Mouse (Mus musculus) CH12.LX (cell line): ENCODE measurements around the gene Ccer2. TPM values are rescaled to one million over a fixed set of nuclear protein-coding genes. Genes with fewer than 3 reads are reported as not detected.

Experiments used
- DNase-seq: peaks from one replicate; pipeline ENCODE4 v3.0.0-alpha.2; 2013; ENCODE audit errors: extremely low read depth
- H3K27ac ChIP-seq: 2 replicates; pipeline ENCODE4 v1.5.1; 2012; ENCODE audit warnings: low read depth, mild to moderate bottlenecking, control low read depth, moderate library complexity; ENCODE audit not compliant: insufficient read depth
- H3K27me3 ChIP-seq: replicated peaks from 2 replicates; pipeline ENCODE3; 2012; ENCODE audit warnings: inconsistent platforms
- H3K36me3 ChIP-seq, 2 experiments: replicated peaks in 1 of 2; 2 replicates each; pipeline versions ENCODE3 to v1.6.1; 2012; ENCODE audit warnings: inconsistent platforms in 1 of 2, low read length in 1 of 2, mild to moderate bottlenecking in 1 of 2, mixed read lengths in 1 of 2, moderate library complexity in 1 of 2; ENCODE audit not compliant: control insufficient read depth in 1 of 2, insufficient read depth in 1 of 2
- H3K4me1 ChIP-seq, 2 experiments: 2 replicates each; pipeline ENCODE4 v1.6.1; 2012; ENCODE audit warnings: inconsistent platforms in 1 of 2, moderate library complexity in 1 of 2; ENCODE audit not compliant: insufficient read depth in 2 of 2, control insufficient read depth in 1 of 2
- H3K4me2 ChIP-seq: 2 replicates; pipeline ENCODE4 v1.6.1; 2012; ENCODE audit warnings: low read depth, mild to moderate bottlenecking, control low read depth; ENCODE audit not compliant: poor library complexity, insufficient read depth, severe bottlenecking
- H3K4me3 ChIP-seq, 3 experiments: fragments of 150-350 bp in 1 of 3; sonication (generic) in 1 of 3; replicated peaks in 1 of 3; 2 replicates each; pipeline versions ENCODE3 to v1.5.1; 2011 to 2012; ENCODE audit warnings: low read depth in 2 of 3, low read length in 2 of 3, mild to moderate bottlenecking in 2 of 3, moderate library complexity in 2 of 3, control low read depth in 1 of 3, improper control_type of control experiment in 1 of 3, inconsistent platforms in 1 of 3, mixed read lengths in 1 of 3; ENCODE audit not compliant: poor library complexity in 1 of 3
- H3K79me2 ChIP-seq: replicated peaks from 2 replicates; pipeline ENCODE4 v1.6.1; 2012; ENCODE audit warnings: mild to moderate bottlenecking, moderate library complexity; ENCODE audit not compliant: control insufficient read depth, poor library complexity, insufficient read depth, severe bottlenecking; ENCODE audit errors: extremely low read depth
- H3K9ac ChIP-seq: 2 replicates; pipeline ENCODE4 v1.6.1; 2012; ENCODE audit warnings: low read depth, mild to moderate bottlenecking, control low read depth, moderate library complexity; ENCODE audit not compliant: insufficient read depth
- H3K9me3 ChIP-seq: replicated peaks from 2 replicates; pipeline ENCODE3; 2012; ENCODE audit warnings: low read length, inconsistent platforms, mixed read lengths
- BHLHE40 ChIP-seq: IDR thresholded peaks from 2 replicates; pipeline ENCODE4 v1.6.1; 2011; ENCODE audit warnings: mild to moderate bottlenecking, low read depth, low read length, improper control_type of control experiment
- CHD2 ChIP-seq: IDR thresholded peaks from 2 replicates; pipeline ENCODE4 v1.6.1; 2011; ENCODE audit warnings: low read length, improper control_type of control experiment
- CTCF ChIP-seq, 2 experiments: IDR thresholded peaks in 1 of 2; conservative IDR thresholded peaks in 1 of 2; 2 replicates each; pipeline ENCODE4 v1.5.1; 2011 to 2012; ENCODE audit warnings: low read depth in 2 of 2, low read length in 2 of 2, improper control_type of control experiment in 1 of 2, inconsistent platforms in 1 of 2, mild to moderate bottlenecking in 1 of 2, moderate library complexity in 1 of 2
- ELF1 ChIP-seq: IDR thresholded peaks from 2 replicates; pipeline ENCODE4 v1.6.1; 2014; ENCODE audit warnings: low read depth, mild to moderate bottlenecking, inconsistent platforms, low read length, improper control_type of control experiment
- EP300 ChIP-seq: IDR thresholded peaks from 2 replicates; pipeline ENCODE4 v1.6.1; 2011; ENCODE audit warnings: low read length, improper control_type of control experiment
- ETS1 ChIP-seq: conservative IDR thresholded peaks from 2 replicates; pipeline ENCODE4 v1.6.1; 2012; ENCODE audit warnings: low read depth, mild to moderate bottlenecking, inconsistent platforms, low read length, improper control_type of control experiment, moderate library complexity
- HCFC1 ChIP-seq: IDR thresholded peaks from 2 replicates; pipeline ENCODE4 v1.6.1; 2012; ENCODE audit warnings: low read depth, mild to moderate bottlenecking, inconsistent platforms, low read length, improper control_type of control experiment
- IRF4 ChIP-seq: IDR thresholded peaks from 2 replicates; pipeline ENCODE4 v1.6.1; 2014; ENCODE audit warnings: low read depth, mild to moderate bottlenecking, inconsistent platforms, low read length, improper control_type of control experiment
- KAT2A ChIP-seq: IDR thresholded peaks from 2 replicates; pipeline ENCODE4 v1.6.1; 2012; ENCODE audit warnings: low read length, improper control_type of control experiment, inconsistent platforms; ENCODE audit not compliant: insufficient replicate concordance
- MAFK ChIP-seq: IDR thresholded peaks from 2 replicates; pipeline ENCODE4 v1.6.1; 2011; ENCODE audit warnings: low read length, improper control_type of control experiment; ENCODE audit not compliant: insufficient replicate concordance
- MAZ ChIP-seq: IDR thresholded peaks from 2 replicates; pipeline ENCODE4 v1.6.1; 2012; ENCODE audit warnings: low read depth, mild to moderate bottlenecking, inconsistent platforms, low read length, improper control_type of control experiment, moderate library complexity
- MEF2A ChIP-seq: IDR thresholded peaks from 2 replicates; pipeline ENCODE4 v1.6.1; 2014; ENCODE audit warnings: low read depth, mild to moderate bottlenecking, inconsistent platforms, low read length, improper control_type of control experiment, borderline replicate concordance
- MYC ChIP-seq: IDR thresholded peaks from 2 replicates; pipeline ENCODE4 v1.6.1; 2011; ENCODE audit warnings: low read depth, mild to moderate bottlenecking, improper control_type of control experiment, low read length
- NRF1 ChIP-seq: IDR thresholded peaks from 2 replicates; pipeline ENCODE4 v1.6.1; 2014; ENCODE audit warnings: low read depth, mild to moderate bottlenecking, inconsistent platforms, low read length, improper control_type of control experiment, moderate library complexity
- SIN3A ChIP-seq: IDR thresholded peaks from 2 replicates; pipeline ENCODE4 v1.6.1; 2012; ENCODE audit warnings: low read length, improper control_type of control experiment, inconsistent platforms
- TCF12 ChIP-seq: IDR thresholded peaks from 2 replicates; pipeline ENCODE4 v1.6.1; 2014; ENCODE audit warnings: low read depth, mild to moderate bottlenecking, inconsistent platforms, low read length, improper control_type of control experiment
- UBTF ChIP-seq: IDR thresholded peaks from 2 replicates; pipeline ENCODE4 v1.6.1; 2012; ENCODE audit warnings: low read depth, mild to moderate bottlenecking, inconsistent platforms, low read length, improper control_type of control experiment, moderate library complexity
- USF2 ChIP-seq: conservative IDR thresholded peaks from 2 replicates; pipeline ENCODE4 v1.6.1; 2011; ENCODE audit warnings: low read depth, low read length, improper control_type of control experiment
- ZMIZ1 ChIP-seq: IDR thresholded peaks from 2 replicates; pipeline ENCODE4 v1.6.1; 2012; ENCODE audit warnings: low read depth, mild to moderate bottlenecking, inconsistent platforms, low read length, improper control_type of control experiment
- dilution Hi-C: fragments of 300-500 bp; cut with MboI; formaldehyde crosslinking; loops from 2 replicates; pipeline ENCODE4 v1.14.3; 2020; ENCODE audit warnings: low sequenced_read_pairs; ENCODE audit not compliant: extremely low pct_unique_long_range_greater_than_20kb, extremely low pct_ligation_motif_present
- in situ Hi-C: fragments of 300-500 bp; cut with MboI; formaldehyde crosslinking; loops from 3 replicates; pipeline ENCODE4 v1.14.3; 2019; ENCODE audit warnings: low sequenced_read_pairs, low pct_ligation_motif_present, low pct_unique_long_range_greater_than_20kb, mixed read lengths
- polyA plus RNA-seq: library from polyadenylated mRNA; unstranded; fragments of >175 nt; gene quantifications from 2 replicates; pipeline ENCODE4 v1.2.1, GENCODE M21; 2012; ENCODE audit warnings: low read depth; ENCODE audit not compliant: insufficient read length
- total RNA-seq, 2 experiments: library from RNA; depleted of rRNA; stranded (reverse); fragments of 300-350 nt in 1 of 2; fragments of >200 nt in 1 of 2; gene quantifications; 2 replicates each; pipeline ENCODE4 v1.2.3; 2012 to 2014

Gene Ccer2
- total and polyA plus RNA-seq, 3 experiments: 0.17 TPM; not detected in 2

DNA sequence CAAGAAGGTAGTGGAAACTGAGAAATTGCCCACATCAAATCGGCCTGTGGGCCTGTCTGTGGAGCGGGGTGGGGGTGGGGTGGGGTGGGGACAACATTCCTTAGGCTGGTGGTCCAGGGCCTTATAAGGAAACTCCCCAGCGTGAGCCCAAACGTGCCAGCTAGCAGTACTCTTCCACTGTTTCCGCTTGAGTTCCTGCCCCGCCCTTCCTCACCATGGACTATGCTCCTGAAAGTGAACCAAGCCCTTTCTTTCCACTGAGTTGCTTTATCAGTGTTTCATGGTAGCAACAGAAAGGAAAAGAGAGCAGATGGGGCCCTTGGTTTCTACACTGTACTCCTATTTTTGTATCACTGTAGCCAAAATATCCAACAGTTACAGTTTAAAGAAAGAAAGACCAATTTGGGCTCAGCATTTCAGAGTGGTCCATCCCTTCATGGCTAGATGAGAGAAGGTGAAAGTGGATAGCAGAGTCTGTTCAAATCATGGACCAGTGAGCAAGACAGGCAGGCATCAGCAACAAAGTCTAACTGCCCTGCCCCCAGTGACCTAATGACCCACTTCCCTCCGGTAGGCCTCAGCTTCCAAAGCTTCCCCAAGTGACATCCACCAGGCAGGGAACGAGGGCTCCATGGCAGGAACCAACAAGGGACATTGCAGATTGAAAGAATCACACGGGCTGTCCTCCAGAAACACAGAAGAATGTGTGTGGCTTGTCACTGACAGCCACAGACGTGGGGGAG lies 47.0 kb downstream of the Ccer2 start:
- Histone ChIP-seq H3K4me1 (peaks cover 11 to 41% of the 10 kb centered on the region in 2 experiments), H3K4me2 (peak overlapping the region; percentile 33), H3K9ac (no peak overlapping the region), H3K27me3 (no peaks in the 10 kb centered on the region), H3K4me3 (no peak overlapping the region), H3K79me2 (no peaks in the 10 kb centered on the region; the same call in 1 of the 2 replicates), H3K27ac (peak overlapping the region; percentile 52), H3K36me3 (peaks cover 15 to 25% of the 10 kb centered on the region in 2 experiments), H3K9me3 (no peaks in the 10 kb centered on the region)
- TF ChIP-seq MAZ (no peak), MAFK (no peak), BHLHE40 (peak; percentile 90), ETS1 (peak; percentile 33), IRF4 (peak; percentile 7; the same call in 1 of the 2 replicates), MYC (0 out of 2 replicates have a peak, but pooled peaks have one; percentile 39), NRF1 (no peak), USF2 (no peak), ZMIZ1 (no peak), HCFC1 (no peak; the same call in 1 of the 2 replicates), ELF1 (no peak), KAT2A (no peak), TCF12 (peak; percentile 31; the same call in 1 of the 2 replicates), MEF2A (no peak), CHD2 (peak; percentile 17; the same call in 1 of the 2 replicates), CTCF (conservative IDR thresholded peaks at IDR 0.05 in 1 of 2, IDR thresholded peaks at IDR 0.05 in 1 of 2; ENCODE audit: low read depth in 2 of 2, low read length in 2 of 2) (no peak), UBTF (no peak), EP300 (peak; percentile 53), SIN3A (peak; percentile 59; the same call in 1 of the 2 replicates)
- dilution Hi-C loops (no loop called here), in situ Hi-C loops (no loop called here)
- no peak for DNase-seq

DNA sequence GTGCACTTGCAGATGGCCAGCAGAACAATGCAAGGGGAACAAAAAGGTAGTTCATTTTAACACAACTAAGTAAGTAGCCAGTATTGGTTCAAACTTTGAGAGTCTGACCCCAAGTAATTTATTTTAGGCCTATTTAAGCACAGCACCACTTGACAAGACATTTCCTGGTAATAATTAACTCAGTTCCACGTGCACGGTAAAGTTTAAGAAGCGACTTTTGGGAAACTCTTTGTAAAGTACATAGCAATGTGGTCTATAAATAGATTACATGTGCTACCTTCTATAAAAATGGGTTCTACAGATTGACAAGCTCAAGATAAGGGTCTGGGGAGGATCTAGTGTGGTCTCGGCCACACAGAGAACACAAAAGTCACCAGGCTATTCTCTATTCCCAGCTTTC lies 47.8 kb downstream of the Ccer2 start:
- no peaks in the 10 kb centered on the region for H3K9me3 ChIP-seq
- peak overlapping the region; percentile 52 for H3K27ac ChIP-seq
- DNase-seq: no peak
- H3K36me3 ChIP-seq: peaks cover 8 to 17% of the 10 kb centered on the region in 2 experiments
- H3K4me1 ChIP-seq: peaks cover 11 to 41% of the 10 kb centered on the region in 2 experiments
- H3K79me2 ChIP-seq: no peaks in the 10 kb centered on the region
- no peak overlapping the region for H3K4me3 ChIP-seq
- dilution Hi-C loops (no loop called here), in situ Hi-C loops (no loop called here)
- no peak overlapping the region for H3K9ac ChIP-seq
- H3K4me2 ChIP-seq: no peak overlapping the region
- no peaks in the 10 kb centered on the region for H3K27me3 ChIP-seq
- peak; percentile 12; the same call in 1 of the 2 replicates for TF ChIP-seq ETS1
- no peak for TF ChIP-seq HCFC1
